Mouse (Mus musculus): Measurements from ENCODE around the gene Kdm1b.

GRCm38 (mm10) chr13:47111185-47111584 lies 67.9 kb downstream of the Kdm1b start:
- TF ChIP-seq POLR2A (IDR thresholded peaks at IDR 0.05; ENCODE audit: insufficient read depth, low read length), result no peak
- no peak for TF ChIP-seq CTCF (IDR thresholded peaks at IDR 0.05; ENCODE audit: low read depth, low read length)
- TF ChIP-seq EP300 (IDR thresholded peaks at IDR 0.05; ENCODE audit: insufficient read depth, low read depth, low read length), result no peak

Measured in ES-Bruce4 (cell line).